Mouse (Mus musculus) layer of hippocampus, adult 2 months (tissue): ENCODE results near the gene Gnl3l. TPM values are rescaled to one million over a fixed set of nuclear protein-coding genes. Genes with fewer than 3 reads are reported as not detected.

ENCODE experiments used
- DNase-seq, 2 experiments: peaks; one replicate each; pipeline ENCODE4 v3.0.0; 2022; ENCODE audit warnings: low spot score in 2 of 2
- H3K27ac ChIP-seq: fragments of 200-600 bp; 2 replicates; pipeline ENCODE4 v1.8.1; 2022
- H3K4me3 ChIP-seq: fragments of 200-600 bp; 2 replicates; pipeline ENCODE4 v1.8.1; 2022; ENCODE audit warnings: mild to moderate bottlenecking
- CTCF ChIP-seq: fragments of 200-600 bp; conservative IDR thresholded peaks from 2 replicates; pipeline ENCODE4 v1.8.1; 2022; ENCODE audit warnings: antibody characterized with exemption, mild to moderate bottlenecking, moderate library complexity
- total RNA-seq, 2 experiments: library from RNA; stranded (reverse); gene quantifications; 2 replicates each; pipeline ENCODE4 v1.2.3; 2021

The Gnl3l gene
- total RNA-seq, 2 experiments from 2014 or later: 182 to 208 TPM

DNA sequence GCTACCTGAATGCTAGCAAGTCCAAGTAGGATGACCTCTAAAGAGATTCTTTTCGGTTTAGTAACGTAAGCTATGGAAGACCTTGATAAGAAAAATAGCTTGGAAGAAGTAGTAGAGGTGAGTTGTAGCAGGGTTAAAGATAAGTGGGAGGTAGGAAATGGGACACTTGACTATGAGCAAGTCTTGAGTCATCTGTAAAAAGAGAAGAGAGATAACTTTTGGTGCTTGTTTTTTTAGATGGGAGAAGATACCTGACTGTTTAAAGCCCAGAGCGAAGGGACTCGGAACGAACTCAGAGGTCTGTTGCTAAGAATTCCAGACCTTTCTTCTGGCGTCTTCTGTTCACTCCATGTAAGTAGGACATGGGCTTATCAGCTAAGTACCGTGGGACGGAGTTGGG, 28.7 kb upstream of the Gnl3l start, which contains the start of gene Fgd1:
Fgd1 (plus strand) TSS at position 301 of the 400 bp plus-strand sequence.
- DNase-seq: no peak
- no peak for TF ChIP-seq CTCF
- peak within 1 kb of the TSS; percentile 66 for H3K4me3 ChIP-seq

DNA sequence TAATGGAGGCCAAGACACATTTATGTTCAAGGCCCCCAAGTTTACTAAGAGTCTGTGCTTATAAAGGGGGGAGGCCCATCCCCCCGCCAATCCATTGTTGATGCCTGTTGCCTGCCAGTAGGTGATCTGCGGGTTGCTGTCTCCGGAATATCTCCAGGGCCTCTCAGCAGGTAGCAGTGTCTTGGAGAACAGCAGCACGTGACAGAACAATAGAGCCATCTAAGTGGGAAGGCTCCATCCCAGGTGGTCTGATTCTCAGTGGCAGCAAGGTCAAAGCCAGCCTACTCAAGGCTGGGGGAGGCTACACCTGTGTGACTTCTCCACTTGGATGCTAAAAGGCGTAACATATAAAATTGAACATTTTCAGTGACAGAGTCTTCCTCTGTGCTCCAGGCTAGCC, 24.1 kb upstream of the Gnl3l start:
- no peak overlapping the region for H3K4me3 ChIP-seq
- no peak for TF ChIP-seq CTCF
- DNase-seq: no peak
- H3K27ac ChIP-seq: no peak overlapping the region

More for the DNA sequence above, 28.7 kb upstream of the Gnl3l start, which contains the start of gene Fgd1:
- H3K27ac ChIP-seq: peak within 1 kb of the TSS; percentile 90

DNA sequence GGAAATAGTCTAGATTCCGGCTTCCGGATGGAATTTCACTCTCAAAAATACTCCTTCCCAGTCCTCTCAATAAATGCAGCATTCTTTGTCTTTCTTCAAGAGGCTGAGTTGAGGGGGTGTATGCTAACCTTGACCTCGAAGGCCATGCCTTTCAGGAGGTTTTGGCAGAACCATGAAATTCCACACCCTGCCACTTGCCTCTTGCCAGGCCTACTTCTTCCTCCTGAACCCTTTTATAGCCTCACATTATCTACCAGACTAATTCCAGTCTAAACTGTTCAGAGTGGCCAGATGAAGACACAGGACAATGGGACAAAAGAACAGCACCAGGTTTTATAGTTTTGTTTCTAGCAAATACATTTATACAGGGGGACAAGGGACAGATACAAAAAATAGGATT, 14.3 kb upstream of the Gnl3l start:
- H3K27ac ChIP-seq: no peak overlapping the region
- H3K4me3 ChIP-seq: no peak overlapping the region
- DNase-seq: no peak
- TF ChIP-seq CTCF: no peak

DNA sequence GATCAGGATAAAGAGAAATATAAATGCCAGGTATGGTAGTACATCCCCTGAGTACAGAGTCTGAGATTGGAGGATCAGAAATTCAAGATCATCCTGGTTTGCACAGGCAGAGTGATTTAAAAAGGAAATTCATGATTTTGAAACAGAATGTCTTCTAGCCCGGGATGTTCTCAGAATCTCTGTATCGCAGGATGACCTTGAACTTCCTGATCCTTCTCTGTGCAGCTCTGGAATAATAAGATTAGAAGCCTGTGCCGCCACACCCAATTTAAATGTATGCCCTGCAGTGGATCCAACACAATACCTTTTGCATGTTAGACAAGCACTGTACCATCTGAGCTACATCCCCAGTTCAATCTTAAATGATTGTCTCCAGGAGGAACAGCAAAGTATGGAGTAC, 1.7 kb upstream of the Gnl3l start:
- no peak for DNase-seq
- TF ChIP-seq CTCF: no peak
- H3K27ac ChIP-seq: no peak overlapping the region
- no peak overlapping the region for H3K4me3 ChIP-seq

DNA sequence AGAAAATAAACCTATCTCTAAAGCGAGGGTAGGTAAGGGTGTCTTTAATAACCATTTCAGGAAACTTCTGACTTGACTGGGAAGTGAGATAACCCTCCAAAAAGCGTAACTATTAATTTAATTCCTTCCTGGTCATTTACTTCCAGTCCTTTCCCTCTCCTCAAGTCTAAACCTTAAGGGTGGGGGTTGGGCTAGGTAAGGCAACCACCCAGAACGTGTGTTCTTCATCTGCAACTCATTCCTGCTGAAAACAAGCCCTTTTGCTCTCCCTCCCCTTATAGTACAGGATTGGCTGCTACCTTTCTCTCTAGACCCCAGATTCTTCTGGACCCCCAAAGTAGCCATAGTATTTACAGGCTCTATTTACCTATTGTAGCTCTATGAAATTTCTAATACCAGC, 775 bp upstream of the Gnl3l start:
- DNase-seq: no peak
- TF ChIP-seq CTCF: no peak
- Histone ChIP-seq H3K4me3 (peak overlapping the region; percentile 70), H3K27ac (peak overlapping the region; percentile 86)

DNA sequence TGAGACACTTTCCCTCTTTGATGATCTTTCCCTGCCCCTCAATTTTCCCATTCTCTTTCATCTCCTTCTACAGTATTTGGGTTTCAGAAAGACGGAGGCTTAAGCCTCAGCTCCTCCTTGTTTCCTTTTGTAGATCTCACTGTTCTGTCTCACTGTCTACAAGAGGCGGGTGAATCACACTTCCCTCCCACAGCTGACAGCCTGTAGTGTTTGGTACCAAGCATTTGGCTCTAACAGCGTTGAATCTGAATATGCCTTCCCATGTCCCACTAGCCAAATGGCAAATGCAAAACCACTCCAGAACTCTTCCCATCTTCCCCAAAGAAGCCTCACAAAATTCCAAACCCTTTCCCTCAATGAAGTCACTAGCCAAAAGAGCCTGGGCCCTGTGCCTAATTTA, 20.3 kb downstream of the Gnl3l start:
- TF ChIP-seq CTCF: no peak
- DNase-seq: peak; percentile 27 to 59
- no peak overlapping the region for H3K4me3 ChIP-seq
- peak overlapping the region; percentile 36; the same call in 1 of the 2 replicates for H3K27ac ChIP-seq

DNA sequence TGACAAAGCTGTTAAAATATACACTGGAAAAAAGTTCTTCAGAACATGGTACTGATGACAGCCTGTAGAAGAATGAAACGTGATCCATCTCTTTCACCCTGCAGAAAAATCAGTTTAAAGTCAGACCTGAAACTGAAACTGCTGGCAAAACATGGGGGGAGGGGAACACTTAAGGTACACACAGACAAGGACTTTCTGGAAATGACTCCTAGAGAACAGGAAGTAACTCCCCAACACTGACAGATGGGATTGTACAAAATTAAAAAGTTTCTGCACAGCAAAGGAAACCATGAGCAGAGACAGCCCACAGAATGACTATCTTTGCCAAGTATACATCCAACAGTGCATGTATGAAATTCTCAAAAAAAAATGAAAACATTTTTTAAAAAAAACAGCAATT, 35.5 kb downstream of the Gnl3l start:
- H3K27ac ChIP-seq: no peak overlapping the region
- TF ChIP-seq CTCF: no peak
- DNase-seq: no peak
- no peak overlapping the region for H3K4me3 ChIP-seq

DNA sequence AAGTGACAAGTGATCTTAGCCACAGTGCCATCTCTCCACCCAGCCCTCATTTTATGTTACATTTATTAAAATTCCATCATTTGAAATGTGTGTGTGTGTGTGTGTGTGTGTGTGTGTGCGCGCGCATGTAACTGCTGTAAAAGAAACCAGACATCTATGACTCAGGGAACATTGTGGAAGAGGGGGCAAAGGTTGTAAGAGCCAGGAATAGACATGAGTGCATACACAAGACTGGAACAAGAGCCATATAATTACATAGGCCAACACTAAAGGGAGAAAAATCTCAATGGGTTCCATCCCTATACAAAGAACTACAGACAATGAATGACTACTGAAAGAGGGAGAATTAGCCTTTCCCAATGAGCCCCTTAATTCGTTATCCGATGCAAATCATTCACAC, 41.7 kb downstream of the Gnl3l start:
- TF ChIP-seq CTCF: no peak
- DNase-seq: no peak

DNA sequence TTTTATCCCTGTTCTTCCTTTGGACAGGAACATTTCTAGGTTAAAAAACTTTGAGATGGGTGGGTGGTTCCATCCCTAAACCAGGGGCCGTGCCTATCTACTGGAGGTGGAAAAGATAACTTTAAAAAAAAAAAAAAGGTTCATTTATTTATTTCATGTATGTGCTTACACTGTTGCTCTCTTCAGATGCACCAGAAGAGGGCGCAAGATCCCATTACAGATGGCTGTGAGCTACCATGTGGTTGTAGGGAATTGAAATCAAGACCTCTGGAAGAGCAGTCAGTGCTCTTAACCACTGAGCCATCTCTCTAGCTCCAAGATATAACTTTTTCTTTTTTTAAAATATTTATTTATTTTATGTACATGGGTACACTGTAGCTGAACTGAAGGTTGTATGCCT, 54.1 kb downstream of the Gnl3l start:
- no peak for DNase-seq
- Histone ChIP-seq H3K27ac (no peak overlapping the region), H3K4me3 (no peak overlapping the region)
- peak; percentile 59 for TF ChIP-seq CTCF

More for the DNA sequence above, 41.7 kb downstream of the Gnl3l start:
- Histone ChIP-seq H3K4me3 (no peak overlapping the region), H3K27ac (no peak overlapping the region)

DNA sequence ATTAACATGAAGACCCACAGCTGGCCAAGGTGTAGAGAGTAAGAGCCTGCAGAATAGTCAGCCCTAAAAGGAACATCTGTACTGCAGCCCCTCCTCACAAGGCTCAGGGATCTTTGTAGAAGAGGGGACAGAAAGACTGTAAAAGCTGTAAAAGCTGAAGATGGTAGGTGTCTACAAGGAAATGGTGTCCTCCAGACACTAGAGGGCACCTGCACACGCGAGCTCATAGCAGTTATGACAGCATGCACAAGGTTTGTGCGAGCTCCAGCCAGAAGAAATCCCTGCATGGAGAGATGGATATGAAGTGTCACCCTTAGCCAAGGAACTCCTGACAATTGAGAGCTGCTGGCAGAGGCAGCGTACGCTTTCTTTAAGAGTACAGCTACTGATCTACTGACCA, 56.4 kb downstream of the Gnl3l start:
- no peak for DNase-seq
- no peak overlapping the region for H3K4me3 ChIP-seq
- H3K27ac ChIP-seq: no peak overlapping the region
- TF ChIP-seq CTCF: peak; percentile 42

DNA sequence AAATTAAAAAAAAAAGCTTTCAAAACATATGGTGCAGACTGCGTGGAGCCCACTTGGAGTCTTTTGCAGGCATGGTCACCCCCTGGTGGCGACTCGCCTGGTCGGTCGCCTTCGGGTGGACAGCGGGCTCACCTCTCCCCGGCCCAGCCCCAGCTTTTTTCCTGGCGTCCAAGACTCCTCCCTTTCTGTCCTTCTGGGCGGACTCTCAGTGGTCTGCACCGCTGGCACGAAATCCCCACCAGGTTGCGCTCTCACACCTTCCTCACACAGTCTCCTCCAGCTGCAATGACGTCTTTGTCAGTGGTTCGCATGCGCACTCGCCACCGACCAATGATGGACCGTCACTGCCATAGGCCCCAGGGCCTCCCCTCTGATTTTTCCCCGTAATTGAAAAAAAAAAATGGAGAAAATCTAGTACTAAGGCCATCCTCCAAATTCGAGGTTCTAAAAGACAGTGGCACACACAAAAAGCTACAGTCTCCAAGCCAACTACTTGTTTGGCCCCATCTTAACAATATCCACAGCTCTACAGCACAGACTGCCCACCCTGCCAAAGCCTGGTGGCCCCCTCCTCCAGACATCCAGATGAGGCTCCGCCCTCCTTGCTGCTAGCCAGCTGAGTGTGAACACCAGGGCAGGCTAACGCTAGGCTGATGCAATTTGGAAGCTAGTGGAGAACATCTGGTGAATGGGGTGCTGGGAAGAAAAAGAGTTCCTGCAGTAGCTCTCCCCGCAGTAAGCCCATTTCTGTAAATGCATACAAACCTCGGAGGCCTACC, 60.4 kb downstream of the Gnl3l start:
- Histone ChIP-seq H3K27ac (peak overlapping the region; percentile 51; the same call in 1 of the 2 replicates), H3K4me3 (peak overlapping the region; percentile 47)
- TF ChIP-seq CTCF: peak; percentile 73
- peak; percentile 20 to 24 for DNase-seq

DNA sequence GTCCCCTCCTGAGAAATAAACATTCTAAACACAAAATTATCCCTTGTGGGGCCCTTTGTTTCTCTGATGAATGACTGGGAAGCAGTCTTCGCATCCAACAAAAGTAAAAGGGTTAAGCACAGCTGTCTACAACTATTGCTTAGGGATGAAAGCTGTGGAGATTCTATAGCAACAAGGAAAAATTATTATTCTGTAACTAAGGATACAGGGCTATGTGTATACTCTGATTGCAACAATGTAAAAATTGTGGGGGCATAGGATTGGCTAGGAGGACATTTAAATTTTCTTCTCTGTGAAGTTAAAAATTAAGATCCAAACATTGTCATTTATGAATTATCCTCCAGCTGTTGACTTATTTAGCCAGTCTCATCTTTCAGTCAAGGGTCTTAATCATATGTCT, 61.1 kb downstream of the Gnl3l start:
- DNase-seq: no peak
- H3K27ac ChIP-seq: no peak overlapping the region; the same call in 1 of the 2 replicates
- TF ChIP-seq CTCF: no peak
- peak overlapping the region; percentile 47; the same call in 1 of the 2 replicates for H3K4me3 ChIP-seq

DNA sequence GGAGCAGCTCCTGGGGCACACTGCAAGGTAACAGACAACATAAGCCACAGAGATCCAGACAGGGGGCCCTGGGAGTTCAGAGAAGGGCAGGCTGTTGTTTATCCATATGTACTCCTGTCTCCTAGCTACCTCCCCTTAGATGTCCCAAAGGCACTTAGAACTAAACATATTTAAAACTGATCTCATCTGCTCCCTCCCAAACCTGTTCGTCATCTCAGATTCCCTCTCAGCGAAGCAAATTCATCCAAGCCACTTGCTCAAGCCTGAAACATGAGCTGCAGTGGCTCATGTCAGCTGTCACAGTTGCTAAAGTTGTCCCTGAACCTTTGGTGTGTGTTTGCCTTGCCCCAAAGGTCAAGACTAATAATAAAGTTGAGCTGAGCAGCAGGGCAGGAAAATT, 61.7 kb downstream of the Gnl3l start:
- no peak overlapping the region for H3K27ac ChIP-seq
- no peak overlapping the region for H3K4me3 ChIP-seq
- no peak for TF ChIP-seq CTCF
- DNase-seq: no peak

DNA sequence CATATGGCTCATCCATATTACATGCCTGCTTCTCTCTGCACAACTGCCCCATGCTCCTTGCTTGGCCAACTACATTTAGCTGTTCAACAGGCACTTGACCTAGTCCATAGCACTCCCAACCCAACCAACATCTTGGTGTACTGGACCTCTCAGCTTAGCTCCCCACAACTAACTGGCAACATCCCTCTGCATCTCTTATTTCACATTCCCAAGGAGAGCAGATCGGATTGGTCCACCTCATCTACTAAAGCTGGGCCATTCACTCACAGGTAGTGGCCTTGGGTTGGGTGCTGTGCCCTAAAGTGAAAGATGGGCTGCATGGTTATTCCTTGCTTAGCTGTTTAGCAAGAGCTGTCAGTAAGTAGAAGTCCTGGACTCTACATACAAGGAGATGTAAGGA, 62.4 kb downstream of the Gnl3l start:
- DNase-seq: no peak
- TF ChIP-seq CTCF: no peak
- Histone ChIP-seq H3K4me3 (no peak overlapping the region), H3K27ac (no peak overlapping the region)

Other genes starting within 250 kb of the Gnl3l start
- gene Maged2, start 203.0 kb downstream of the Gnl3l start, total RNA-seq: 10 to 100 TPM; 43.3 to 49.6 TPM
- gene Fgd1, start 28.8 kb upstream of the Gnl3l start, total RNA-seq: 10 to 100 TPM; 20.0 to 20.9 TPM
- gene Tsr2, start 79.2 kb upstream of the Gnl3l start, total RNA-seq: 10 to 100 TPM; 73.2 to 80.4 TPM
- gene Wnk3, start 180.8 kb upstream of the Gnl3l start, total RNA-seq: 10 to 100 TPM; 38.4 to 41.6 TPM